Mouse (Mus musculus) testis, adult 2 months (tissue): Measurements from ENCODE around the gene Mob1b. TPM values are rescaled to one million over a fixed set of nuclear protein-coding genes. Genes with fewer than 3 reads are reported as not detected.
A peak's percentile ranks its signal among the peaks of the same experiment; 100 is the strongest.

Experiments used
- H3K27ac ChIP-seq: fragments of 200-500 bp; 2 replicates; pipeline ENCODE4 v1.5.1; 2012; ENCODE audit warnings: low read depth, low read length; ENCODE audit not compliant: control insufficient read depth, insufficient read depth
- H3K27me3 ChIP-seq: fragments of 200-500 bp; 2 replicates; pipeline ENCODE4 v1.6.1; 2012; ENCODE audit warnings: mild to moderate bottlenecking, low read length, moderate library complexity; ENCODE audit not compliant: control insufficient read depth, insufficient read depth
- H3K36me3 ChIP-seq: fragments of 200-500 bp; 2 replicates; pipeline ENCODE4 v1.6.1; 2012; ENCODE audit warnings: mild to moderate bottlenecking, low read length; ENCODE audit not compliant: control insufficient read depth, insufficient read depth
- H3K4me1 ChIP-seq: fragments of 200-500 bp; 2 replicates; pipeline ENCODE4 v1.6.1; 2012; ENCODE audit warnings: low read length; ENCODE audit not compliant: control insufficient read depth, insufficient read depth
- H3K4me3 ChIP-seq: fragments of 200-500 bp; 2 replicates; pipeline ENCODE4 v1.5.1; 2012; ENCODE audit warnings: low read depth, mild to moderate bottlenecking, low read length, moderate library complexity, mixed read lengths; ENCODE audit not compliant: control insufficient read depth
- CTCF ChIP-seq: fragments of 200-500 bp; IDR thresholded peaks from 2 replicates; pipeline ENCODE4 v1.5.1; 2012; ENCODE audit warnings: low read depth, mild to moderate bottlenecking, inconsistent platforms, low read length, moderate library complexity; ENCODE audit not compliant: control insufficient read depth, insufficient read depth, insufficient replicate concordance
- POLR2A ChIP-seq: fragments of 200-500 bp; IDR thresholded peaks from 2 replicates; pipeline ENCODE4 v1.6.1; 2012; ENCODE audit warnings: low read depth, mild to moderate bottlenecking, inconsistent platforms, low read length, moderate library complexity; ENCODE audit not compliant: control insufficient read depth
- polyA plus RNA-seq: library from polyadenylated mRNA; depleted of rRNA; stranded (reverse); fragments of >200 nt; gene quantifications from 2 replicates; pipeline ENCODE4 v1.2.3, GENCODE M21; 2012

Mob1b gene
- polyA plus RNA-seq, 1 experiment: 4.9 TPM

DNA sequence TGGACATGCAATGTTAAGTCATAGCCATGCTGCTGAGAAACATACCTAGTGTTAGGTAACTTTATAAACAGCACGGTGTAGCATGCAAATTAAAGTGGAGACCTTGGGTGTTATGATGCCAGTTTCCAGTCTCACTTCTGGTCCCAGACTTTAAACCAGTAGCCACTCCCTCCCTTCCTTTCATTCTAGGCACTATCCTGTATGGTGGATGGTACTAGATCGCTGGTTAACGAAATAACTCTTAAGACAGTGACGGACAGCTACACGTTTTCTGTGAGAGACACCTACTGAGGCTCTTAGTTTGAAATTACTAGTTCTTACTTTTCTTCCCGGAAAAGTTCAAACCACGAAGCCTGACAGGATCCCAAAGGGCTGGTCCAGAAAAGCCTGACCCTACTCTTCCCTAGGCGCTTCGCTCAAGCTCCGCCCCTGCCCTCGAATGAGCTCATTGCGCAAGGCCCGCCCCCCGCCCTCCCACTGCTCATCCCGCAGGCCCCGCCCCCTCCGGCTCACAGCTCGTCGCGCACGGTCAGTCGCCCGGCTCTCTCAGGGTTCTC, 43.9 kb downstream of the Mob1b start:
- H3K27ac ChIP-seq: no peak overlapping the region; the same call in 1 of the 2 replicates
- no peaks in the 10 kb centered on the region for H3K36me3 ChIP-seq
- H3K27me3 ChIP-seq: no peaks in the 10 kb centered on the region
- H3K4me1 ChIP-seq: peaks cover 3% of the 10 kb centered on the region; the same call in 1 of the 2 replicates
- no peak for TF ChIP-seq POLR2A
- no peak for TF ChIP-seq CTCF
- H3K4me3 ChIP-seq: peak overlapping the region; percentile 94

DNA sequence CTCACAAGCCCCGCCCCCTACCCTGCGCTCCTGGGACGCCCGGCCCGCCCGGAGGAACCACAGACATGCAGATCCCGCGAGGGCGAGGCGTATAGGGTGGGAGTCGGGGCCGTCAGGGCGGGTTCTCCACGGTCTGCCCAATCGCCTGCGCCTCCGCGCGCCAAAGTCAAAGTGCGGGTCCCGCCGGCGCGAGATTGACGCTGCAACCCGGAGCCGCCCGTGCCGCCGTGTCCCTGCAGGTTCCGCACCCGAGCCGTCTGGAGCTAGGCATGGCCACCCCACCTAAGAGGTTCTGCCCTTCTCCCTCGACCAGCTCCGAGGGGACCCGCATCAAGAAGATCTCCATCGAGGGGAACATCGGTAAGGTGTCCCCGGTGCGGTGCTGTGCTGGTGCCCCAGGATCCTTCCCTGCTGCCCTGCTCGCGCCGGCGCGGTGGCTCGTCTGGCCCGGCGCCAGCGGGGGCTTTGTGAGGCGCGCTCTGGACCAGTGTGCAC, 44.4 kb downstream of the Mob1b start, which contains the start of gene Dck:
TSS of gene Dck (plus strand) at position 10 of the 495 bp plus-strand sequence.
- Histone ChIP-seq H3K27ac (peak within 1 kb of the TSS; percentile 29; the same call in 1 of the 2 replicates), H3K27me3 (no peaks in the 10 kb centered on the region), H3K4me1 (peaks cover 3% of the 10 kb centered on the region; the same call in 1 of the 2 replicates), H3K4me3 (peak within 1 kb of the TSS; percentile 94), H3K36me3 (no peaks in the 10 kb centered on the region)
- TF ChIP-seq CTCF: no peak
- TF ChIP-seq POLR2A: no peak; the same call in 1 of the 2 replicates

DNA sequence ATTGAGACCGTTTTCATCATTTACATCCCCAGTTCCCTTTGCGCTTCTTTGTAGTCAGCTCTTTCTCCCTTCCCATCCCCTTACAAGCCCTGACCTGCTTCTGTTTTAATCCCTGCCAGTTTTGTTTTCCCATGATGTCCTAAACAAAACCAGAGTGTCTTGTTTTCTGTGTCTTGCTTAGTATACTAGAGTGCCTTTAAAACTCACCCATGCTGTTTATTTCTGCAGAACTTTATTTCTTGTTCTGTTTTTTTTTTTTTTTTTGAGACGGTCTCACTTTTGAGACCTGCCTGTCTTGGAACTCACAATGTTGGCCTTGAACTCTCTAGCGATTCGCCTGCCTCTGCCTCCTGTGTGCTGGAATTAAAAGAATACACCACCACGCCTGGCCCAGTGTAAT, 44.9 kb downstream of the Mob1b start:
- TF ChIP-seq POLR2A (no peak), CTCF (no peak)
- no peaks in the 10 kb centered on the region for H3K36me3 ChIP-seq
- H3K4me1 ChIP-seq: peaks cover 3% of the 10 kb centered on the region; the same call in 1 of the 2 replicates
- H3K27ac ChIP-seq: no peak overlapping the region
- H3K27me3 ChIP-seq: no peaks in the 10 kb centered on the region
- H3K4me3 ChIP-seq: peak overlapping the region; percentile 94

DNA sequence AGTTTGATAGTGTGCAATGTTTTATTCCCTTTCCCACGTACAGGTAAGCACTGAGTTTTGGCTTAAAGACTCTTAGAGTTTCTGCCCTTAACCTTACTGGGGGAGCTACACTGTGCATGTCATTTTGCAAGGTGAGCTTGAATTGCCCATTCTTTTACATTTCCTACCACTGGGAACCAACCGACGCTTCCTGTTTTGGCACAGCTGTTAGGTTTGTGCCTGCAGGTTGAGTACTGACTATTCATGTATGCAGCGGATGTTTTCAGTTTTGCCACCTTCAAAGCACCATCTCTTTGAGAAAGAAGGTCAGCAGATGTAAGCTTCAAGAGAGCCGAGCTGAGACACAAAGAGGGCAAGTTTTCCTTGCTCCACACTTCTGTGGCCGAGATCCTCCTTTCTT, 45.5 kb downstream of the Mob1b start:
- Histone ChIP-seq H3K27ac (no peak overlapping the region), H3K36me3 (no peaks in the 10 kb centered on the region)

DNA sequence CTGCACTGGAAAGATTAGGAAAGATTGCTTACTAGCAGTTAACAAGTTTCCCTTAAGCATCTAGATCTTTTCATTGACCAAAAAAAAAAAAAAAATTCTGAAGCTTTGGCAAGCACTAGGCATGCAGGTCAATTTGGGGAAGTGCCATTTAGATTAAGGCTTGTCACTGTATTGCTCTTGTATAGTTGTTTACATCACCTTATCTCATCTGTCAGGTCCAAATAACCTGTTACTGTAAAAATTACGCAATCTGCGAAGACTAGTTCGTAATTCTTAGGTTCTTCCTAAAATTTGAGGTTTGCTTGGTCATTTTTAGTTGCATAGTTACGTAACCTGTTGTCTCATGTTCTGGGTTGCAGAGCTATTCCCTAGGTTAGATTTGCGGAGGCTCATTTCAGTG, 46.2 kb downstream of the Mob1b start:
- Histone ChIP-seq H3K4me3 (no peak overlapping the region), H3K36me3 (no peaks in the 10 kb centered on the region), H3K27me3 (no peaks in the 10 kb centered on the region), H3K4me1 (peaks cover 3% of the 10 kb centered on the region; the same call in 1 of the 2 replicates), H3K27ac (no peak overlapping the region)
- TF ChIP-seq POLR2A (no peak), CTCF (no peak)

More for the DNA sequence above, 45.5 kb downstream of the Mob1b start:
- H3K4me1 ChIP-seq: peaks cover 3% of the 10 kb centered on the region; the same call in 1 of the 2 replicates
- TF ChIP-seq CTCF (no peak), POLR2A (no peak)
- no peaks in the 10 kb centered on the region for H3K27me3 ChIP-seq
- H3K4me3 ChIP-seq: no peak overlapping the region

DNA sequence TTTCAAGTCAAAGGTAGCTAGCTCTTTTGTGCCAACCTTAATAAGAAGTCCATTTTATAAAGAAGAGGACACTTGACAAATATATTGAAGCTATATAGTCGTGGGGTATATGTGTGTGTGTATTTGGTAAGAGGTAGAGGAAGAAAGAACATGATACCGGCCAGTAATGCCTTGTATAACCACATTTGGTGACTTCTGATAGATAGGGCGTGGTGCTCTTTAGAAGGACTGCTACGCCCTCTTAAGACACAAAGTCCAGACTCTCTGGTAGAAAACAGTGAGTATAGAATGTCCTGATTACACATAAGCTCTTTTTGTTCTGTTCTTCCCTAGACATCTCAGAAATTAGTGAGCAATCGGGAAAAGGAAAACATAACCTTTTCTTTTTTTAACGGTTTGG, 47.5 kb downstream of the Mob1b start:
- Histone ChIP-seq H3K27me3 (no peaks in the 10 kb centered on the region), H3K36me3 (no peaks in the 10 kb centered on the region), H3K4me1 (peaks cover 3% of the 10 kb centered on the region; the same call in 1 of the 2 replicates), H3K4me3 (no peak overlapping the region), H3K27ac (no peak overlapping the region)
- TF ChIP-seq POLR2A: no peak
- TF ChIP-seq CTCF: no peak

DNA sequence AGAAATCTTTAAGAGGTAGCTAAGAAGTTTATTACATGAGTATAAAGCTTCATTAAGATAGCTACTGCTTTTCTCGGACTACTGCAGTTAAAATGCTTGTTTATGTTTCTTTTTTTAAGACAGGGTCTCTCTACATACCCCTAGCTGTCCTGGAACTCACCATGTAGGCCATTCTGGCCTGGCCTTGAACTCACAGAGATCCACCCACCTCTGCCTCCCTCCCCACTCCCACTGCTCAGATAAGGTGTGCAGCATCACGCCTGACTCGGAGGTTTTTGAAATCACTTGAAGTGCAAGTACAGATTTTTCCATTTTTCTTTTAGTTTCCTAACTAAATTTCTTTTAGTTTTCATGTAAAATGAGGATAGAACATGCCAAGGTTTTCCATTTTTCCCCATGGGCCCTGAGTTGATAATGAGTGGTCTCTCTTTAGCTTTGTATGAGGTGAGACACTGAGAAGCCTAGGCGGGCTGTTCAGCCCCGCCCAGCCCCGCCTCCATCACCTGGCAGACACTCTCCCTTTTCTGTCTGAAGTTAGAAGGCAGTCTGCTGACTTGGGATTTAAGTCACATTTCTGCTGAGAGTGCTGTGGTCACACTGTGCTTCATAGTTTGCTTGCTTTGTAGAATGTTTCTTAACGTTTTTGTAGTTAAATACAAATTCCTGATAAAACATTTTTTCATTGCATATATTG, 61.6 kb downstream of the Mob1b start:
- H3K4me1 ChIP-seq: no peaks in the 10 kb centered on the region
- H3K36me3 ChIP-seq: no peaks in the 10 kb centered on the region
- H3K27ac ChIP-seq: no peak overlapping the region
- H3K27me3 ChIP-seq: no peaks in the 10 kb centered on the region
- H3K4me3 ChIP-seq: no peak overlapping the region
- TF ChIP-seq CTCF: no peak
- no peak for TF ChIP-seq POLR2A

DNA sequence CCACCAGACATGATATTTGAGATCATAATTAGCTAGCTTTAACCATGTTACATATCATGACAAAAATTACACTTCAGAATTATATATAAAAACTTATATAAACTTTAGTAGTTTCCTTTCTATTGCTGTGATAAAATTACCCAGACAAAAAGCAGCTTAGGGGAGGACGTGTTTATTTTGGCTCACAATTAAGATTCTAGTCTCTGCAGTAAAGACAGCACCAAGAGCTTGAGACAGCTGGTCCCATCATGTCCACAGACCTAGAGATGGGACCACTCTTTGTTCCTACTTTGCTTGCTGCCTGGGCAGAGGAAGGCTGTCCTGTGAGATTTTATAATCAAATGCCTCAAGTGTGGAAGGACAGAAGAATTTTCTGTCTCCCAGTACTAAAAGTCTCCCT, 64.4 kb downstream of the Mob1b start:
- no peak overlapping the region for H3K27ac ChIP-seq
- H3K4me3 ChIP-seq: no peak overlapping the region
- no peaks in the 10 kb centered on the region for H3K36me3 ChIP-seq
- H3K27me3 ChIP-seq: no peaks in the 10 kb centered on the region
- no peaks in the 10 kb centered on the region for H3K4me1 ChIP-seq
- TF ChIP-seq POLR2A: no peak
